Mouse (Mus musculus) mouse embryonic stem cell (cell line): ENCODE data around the gene Ush2a.

Experiments
- in situ Hi-C, 2 experiments: fragments of 300-500 bp; cut with MboI; formaldehyde crosslinking; loops; 1 replicate in 1 of 2; 3 replicates in 1 of 2; pipeline ENCODE4 v1.14.3; 2019 to 2020; ENCODE audit warnings: low sequenced_read_pairs in 2 of 2, low pct_unique_long_range_greater_than_20kb in 1 of 2, mixed read lengths in 1 of 2; ENCODE audit not compliant: unreplicated experiment in 1 of 2

Ush2a gene

DNA sequence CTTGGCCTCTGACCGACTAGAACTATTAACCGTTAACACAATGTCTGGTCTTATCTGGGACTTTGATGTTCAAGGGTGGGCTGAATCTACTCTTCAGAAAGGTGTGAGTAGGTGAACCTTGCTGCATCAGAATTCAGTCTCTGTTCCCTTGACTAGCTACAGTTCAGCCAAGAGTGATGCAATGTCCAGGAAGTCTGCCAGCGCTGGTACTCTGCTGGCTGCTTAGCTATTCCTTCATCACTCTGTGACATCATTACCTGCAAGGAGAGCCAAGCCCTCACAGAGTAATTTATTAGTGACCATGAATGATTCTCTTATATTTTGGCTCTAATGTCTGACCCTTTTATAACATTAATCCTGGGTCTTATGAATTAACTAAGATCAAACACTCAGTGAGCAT is 101.7 kb downstream of the Ush2a start:
- in situ Hi-C loops = no loop called here

DNA sequence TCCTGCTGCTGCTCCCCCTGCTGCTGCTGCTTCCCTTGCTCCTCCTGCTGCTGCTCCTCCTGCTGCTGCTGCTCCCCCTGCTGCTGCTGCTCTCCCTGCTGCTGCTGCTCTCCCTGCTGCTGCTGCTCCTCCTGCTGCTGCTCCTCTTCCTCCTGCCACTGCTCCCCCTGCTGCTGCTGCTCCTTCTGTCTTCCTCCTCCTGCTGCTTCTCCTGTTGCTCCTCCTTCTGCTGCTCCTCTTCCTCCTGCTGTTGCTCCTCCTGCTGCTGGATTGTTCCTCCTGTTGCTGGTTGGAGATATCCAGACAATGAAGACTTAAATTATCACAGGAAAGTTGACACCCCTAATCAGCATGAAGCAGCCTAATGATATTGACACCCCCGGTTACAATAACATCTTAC is 123.4 kb downstream of the Ush2a start:
- in situ Hi-C loops = no loop called here

DNA sequence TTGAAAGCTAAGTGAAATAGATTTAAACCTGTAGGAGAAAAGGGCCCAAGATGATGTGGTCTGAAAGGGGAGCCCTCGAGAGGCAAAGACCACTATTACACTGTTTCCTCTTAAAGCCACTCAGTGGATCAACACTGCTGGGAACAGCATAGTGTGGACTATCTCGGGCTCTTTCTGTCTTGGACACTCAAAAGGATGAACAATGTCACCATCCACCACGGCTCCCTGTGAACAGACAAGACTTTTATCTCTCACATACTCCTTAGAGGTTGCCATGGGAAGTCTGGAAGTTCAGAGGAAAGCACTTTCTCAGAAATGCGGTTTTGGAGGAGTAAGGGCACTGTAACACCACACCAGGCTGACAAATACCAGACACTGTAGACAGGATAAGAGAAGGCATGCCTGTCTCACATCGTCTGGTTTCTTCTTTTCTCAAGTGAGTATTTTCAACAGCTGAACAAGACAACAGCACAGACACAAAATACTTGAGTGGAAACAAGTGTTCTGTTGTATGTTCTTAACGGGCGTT is 124.0 kb downstream of the Ush2a start:
- in situ Hi-C loops = no loop called here

DNA sequence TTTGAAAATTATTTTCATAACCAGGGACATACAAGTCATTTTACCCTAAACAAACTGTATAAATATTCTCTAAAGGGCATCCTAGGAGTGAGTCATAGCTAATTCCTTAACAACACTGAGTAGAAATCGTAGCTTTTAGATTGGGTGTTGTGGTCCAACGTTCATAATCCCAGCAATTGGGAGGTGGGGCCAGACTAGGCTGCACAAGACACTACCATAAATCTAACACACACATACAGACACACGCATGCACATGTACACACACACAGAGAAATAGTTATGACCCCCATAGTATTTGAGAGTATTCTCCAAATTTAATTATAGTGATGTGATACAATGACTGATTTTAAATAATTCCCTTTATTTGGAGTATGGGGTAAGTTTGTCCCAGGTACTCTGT is 125.5 kb downstream of the Ush2a start:
- in situ Hi-C loops = no loop called here

DNA sequence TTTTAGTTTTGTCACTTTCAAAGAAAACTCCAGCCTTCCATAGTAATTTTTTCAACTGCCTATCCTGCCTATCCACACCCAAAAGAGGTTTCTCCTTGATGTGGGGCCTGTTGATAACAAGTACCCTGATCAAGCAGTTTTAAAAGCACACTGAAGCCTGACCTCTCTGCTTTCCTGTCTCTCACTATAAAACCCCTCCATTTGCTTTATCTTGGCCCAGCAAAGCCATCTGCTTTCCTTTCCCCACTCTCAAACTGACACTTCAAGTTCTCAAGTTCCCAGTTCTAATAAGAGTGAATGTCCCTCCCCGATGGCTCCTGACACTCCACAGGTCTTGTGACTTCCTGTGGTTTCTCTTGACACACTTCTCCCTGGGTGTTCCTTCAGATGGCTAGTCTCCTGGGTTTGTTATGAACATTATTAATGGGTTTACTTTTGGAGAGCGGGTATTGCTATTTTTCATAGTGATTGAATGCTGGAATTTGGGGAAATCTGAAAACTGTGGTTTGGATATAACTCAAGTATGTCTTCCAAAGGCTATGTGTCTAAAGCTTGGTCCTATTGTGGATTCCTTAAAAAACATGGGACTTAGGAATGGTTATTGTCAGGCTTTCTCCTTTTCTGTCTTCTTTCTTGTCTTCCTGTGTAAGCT is 126.1 kb downstream of the Ush2a start:
- in situ Hi-C loops = no loop called here

DNA sequence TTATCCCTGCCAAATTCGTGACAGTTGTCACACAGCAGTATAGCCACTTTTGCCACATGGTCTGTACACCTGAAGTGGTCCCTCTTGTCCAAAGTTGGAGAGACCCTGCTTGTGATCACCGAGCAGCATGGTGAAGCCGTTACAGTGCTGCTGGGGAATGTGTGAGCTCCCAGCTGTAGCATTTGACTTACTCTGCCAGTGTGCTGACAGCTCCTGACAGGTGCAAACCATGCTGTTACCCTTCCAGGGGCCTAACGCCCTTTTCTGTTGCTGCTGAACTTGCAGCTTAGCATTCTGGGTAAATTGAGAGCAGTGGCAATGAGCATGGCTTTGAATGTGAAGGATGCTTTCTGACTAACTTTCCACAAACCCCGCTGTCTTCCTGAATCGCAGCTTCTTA is 128.3 kb downstream of the Ush2a start:
- in situ Hi-C loops = no loop called here

DNA sequence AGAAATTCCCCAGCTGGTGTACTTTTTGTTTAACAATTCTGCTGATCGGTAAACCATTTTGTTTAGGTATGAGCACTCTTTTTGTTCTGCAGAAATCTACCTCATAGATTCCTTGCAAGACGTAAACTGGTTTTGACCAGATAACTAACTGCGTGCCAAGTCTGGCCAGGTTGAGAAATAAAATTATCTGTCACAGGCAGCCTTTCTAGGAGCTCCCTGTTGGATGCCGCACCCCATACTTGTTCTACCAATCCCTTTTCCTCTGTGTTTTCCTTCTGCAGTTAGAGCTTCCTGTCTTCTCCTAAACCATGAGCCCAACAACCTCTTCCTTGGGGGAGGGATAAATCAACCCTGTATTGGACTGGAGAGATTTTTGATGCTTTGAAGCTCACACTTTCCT is 145.4 kb downstream of the Ush2a start:
- in situ Hi-C loops = no loop called here

DNA sequence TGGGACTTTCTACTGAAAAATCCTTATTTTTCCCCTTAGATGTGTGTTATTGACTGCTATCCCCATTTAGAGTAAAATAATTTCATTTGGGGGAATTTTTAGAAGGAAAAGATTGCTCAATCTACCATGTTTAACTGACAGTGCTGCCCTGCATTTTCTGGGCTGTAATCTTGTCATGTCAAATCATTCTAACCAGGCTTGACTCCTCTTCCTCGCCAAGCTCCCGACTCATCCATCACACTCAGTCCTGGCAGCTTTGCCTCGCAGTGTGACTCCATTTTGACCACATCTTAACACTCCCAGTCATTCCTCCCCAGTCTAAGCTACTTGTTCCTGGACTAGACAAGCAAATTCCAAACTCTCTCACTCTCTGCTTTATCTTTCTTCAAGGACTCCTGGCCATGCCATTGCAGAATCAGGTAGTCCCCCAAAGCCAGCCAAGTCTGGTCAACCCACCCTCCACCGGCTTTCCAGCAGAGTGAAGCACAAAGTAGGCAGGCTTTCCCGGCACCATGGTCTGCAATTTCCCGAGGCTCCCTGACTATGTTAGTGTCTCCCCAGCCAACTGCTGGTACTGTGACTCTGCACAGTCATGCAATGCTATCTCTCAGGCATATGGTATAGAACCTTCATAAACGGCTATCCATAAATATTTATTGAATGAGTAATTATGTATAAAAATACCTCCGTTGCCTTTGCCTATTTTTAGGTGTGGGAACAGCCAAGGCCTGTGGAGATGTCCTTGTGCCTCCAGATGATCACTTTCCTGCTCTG is 146.0 kb downstream of the Ush2a start:
- in situ Hi-C loops = no loop called here

DNA sequence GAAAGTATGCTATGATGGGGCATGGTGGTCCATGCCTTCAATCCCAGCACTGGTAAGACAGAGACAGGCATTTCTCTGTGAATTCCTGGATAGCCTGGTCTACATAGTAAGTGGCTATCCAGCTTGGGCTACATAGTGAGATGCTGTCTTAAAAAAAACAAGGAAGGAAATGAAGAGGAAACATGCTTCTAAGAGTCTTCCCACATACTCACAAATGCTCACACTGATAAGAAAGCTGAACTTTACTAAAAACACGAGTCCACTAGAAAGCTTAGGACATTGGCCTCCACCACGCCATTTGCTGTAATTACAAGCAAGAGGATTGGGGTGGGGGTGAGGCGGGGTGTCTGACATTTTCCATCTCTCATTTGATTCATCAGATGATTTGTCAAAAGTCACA is 148.7 kb downstream of the Ush2a start:
- in situ Hi-C loops = no loop called here

DNA sequence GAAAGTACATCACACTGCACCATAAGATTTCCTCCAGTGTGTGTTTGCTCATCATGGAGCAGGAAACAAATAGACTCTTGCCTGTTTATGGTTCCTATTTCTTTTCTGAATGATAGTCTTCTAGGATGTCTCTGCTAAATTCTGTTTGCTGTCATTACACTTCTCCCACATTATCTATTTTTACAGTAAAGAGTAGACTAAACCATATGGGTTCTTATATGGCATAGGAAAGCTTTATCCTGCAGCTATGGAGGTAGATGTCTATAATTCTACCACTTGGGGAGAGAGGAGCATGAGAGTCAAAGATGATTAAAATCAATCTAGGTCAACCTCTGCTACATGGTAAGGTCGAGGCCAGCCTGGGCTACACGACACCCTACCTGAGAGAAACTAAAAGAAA is 158.7 kb downstream of the Ush2a start:
- in situ Hi-C loops = no loop called here

DNA sequence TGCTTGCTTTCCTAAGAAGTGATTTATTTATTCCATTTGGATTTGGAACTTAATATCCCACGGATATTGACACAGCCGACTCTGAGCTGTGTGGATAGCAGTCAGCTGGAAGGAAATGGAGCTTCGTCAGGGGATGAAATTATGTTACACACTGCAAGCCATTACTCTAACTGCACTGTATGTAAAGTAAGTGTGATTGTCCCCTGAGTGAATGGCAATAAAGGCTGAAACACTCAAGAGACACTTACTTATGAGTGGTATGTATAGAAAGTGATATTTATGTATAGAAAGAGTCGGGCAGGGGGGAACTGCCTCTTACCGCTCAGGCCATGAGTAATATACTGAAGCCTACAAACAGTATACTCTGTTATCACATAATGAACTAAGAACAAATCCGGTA is 166.3 kb downstream of the Ush2a start:
- in situ Hi-C loops = no loop called here

DNA sequence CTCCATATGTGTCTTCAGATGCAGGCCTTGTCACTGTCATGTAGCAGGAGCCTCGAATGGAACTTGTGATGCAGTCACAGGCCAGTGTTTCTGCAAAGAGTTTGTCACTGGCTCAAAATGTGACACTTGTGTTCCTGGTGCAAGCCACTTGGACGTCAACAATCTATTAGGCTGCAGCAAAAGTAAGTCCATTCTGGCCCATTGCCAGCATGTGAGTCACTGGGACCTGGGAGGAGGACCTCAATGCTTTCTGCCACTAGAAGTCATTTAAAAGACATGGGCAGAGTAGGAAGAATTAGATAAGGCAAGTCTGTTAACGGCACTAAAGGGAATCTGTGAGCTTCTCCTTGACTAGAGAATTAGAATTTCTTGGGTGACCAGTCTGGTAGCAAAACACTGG is 168.9 kb downstream of the Ush2a start:
- in situ Hi-C loops = no loop called here

DNA sequence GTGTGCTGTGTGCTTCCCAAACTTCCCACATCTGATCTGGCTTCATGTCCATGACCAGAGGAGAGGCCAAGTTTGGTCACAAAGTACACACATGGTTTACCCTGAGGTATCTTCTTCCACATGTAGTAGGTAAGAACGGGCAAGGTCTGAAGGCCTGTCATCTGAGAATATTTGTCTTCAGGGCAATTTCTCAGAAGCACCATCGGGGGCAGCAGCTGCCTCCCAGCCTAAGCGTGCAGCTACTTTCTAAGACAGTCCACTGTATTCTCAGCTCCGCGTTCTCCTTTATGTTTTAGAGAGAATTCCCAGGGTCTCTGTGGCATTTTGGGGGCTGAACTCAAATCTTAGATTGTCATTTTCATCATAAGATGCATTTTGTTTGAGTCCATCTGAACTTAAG is 186.1 kb downstream of the Ush2a start:
- in situ Hi-C loops = no loop called here

DNA sequence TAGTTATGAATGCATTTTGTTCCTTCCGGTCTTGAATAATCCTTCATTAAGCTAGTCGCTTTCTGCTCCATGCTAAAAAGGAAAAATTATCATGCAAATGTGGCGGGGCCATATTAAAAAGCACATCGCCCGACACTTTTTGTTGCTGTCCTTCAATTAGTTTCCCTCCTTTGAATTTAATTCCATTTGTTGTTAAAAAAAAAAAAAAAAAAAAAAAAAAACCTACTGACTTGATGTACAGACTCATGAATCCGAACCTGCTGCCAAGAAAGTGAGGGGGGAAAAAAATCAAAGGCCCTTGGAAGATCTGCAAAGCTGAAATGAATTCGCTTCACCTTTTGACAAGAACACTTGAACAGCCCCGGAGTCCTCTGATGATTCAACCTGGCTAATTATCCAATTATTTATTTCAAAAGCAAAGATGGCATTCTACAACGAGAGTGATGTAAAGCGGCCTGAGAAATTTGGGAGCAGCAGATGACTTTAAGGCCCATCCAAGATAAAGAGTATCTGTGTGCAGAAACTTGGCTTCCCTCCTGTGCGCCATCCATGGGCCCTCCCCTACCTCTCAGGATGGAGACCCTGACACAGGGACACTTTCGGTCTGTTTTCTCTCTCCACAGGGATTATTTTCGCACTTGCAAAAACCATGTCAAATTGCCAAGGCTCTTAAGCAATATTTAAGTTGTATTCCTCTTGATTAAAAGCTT is 194.8 kb downstream of the Ush2a start:
- in situ Hi-C loops = no loop called here

DNA sequence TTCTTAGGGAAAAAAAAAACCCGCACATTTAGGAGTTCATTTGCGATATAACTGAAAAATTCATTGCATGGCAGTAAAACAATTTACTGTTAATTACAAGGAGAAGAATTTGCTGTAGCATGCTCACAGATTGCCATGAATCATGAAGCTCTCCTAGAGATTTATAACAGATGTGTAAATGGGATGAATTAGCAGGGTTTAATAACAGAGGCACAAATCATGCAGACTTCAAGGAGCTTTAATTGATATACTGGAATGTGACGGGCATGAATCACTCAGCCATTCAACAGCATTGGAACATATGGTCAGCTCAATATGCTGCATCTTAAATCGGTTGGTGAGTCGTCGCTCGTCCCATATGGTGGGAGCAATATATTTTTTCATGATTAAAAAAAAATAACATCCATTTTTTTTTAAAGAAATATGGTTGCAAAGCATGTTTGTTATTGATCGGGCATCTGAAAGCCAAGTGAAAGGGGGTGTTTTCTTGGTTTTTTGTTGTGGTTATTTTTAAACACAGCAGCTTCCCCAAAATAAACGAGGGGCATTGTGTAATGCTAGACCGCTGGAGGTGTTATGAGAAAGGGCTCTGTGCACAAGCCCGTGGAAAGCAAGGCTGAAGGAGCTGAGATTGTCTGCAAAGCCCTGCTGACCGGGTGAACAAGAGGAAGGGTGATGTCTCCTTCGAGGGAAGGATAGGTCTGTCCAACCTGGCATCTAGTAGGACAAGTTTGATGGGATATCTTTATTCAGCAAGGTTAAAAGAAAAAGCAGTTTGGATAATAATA is 195.6 kb downstream of the Ush2a start:
- in situ Hi-C loops = no loop called here

DNA sequence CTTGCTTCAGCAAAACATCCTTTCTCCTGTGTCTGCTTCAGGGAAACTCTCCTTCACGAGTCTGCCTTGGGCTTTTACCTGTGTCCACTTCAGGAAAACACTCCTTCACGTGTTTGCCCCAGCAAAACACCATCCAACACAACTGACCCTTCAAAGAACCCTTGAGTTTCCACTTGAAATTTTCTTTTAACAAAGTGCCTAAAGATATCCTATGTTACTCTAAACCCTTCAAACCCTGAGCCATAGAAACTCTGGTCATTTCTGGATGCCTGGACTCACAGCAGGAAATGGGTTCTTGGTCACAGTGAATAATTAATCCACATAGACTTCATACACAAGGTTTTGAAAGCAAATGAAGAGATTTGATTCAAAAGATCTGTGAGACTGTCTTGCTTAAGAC is 199.4 kb downstream of the Ush2a start:
- in situ Hi-C loops = no loop called here

DNA sequence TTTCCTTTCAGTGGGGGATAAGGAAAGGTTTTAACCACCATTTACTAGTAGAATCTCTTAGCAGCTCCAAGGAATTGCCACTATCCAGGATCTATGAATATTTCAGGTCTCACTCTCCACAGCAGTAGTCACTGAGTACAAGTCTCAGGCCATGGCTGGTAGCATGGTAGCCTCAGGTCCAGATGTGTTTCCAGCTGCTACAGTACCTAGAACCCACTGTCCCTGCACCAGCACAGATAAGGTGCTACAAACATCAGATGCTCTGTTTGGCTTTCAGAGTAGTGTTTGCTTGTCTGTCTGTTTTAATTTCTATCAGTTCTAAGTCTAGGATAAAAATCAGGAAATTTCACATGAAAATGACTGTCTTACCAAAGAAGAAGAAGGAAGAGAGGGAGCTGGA is 202.8 kb downstream of the Ush2a start:
- in situ Hi-C loops = no loop called here

DNA sequence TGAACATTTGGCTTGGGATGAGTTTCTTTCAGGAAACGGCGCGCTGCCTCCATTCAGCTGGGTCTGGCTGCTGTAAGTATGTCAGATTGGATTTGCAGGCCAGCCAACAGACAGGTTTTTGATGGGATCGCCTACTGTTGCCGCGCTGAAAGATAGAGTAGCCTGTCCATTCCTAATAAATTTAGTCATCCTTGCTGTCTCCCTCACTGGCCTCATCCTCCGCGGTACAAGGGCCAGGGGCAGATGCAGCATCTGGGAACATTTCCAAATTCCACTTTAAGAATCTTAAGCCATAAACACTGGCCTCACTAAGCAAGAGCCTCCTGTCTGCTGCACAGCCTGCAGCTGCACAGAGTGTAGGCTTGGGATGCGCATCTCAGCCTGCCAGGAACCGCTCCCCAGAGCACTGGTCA is 206.6 kb downstream of the Ush2a start:
- in situ Hi-C loops = no loop called here

DNA sequence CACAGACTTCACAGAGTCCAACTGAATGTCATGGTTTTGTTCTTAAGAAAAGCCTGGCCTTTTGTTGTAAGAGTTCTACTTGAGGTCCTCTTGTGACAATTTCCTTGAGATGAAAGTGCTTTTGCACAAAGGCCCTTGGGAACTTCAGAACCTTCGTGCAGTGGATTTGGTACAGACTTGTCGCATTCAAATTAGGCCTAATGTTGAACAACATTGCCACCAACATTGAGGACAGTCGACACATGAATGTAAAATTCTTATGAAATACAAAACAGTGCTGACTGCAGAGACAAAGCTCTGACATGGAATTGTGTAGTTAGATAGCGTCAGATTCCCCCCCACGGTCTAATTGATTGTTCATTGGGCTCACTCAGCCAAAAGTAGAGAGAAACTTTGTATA is 243.1 kb downstream of the Ush2a start:
- in situ Hi-C loops = no loop called here
